Mouse (Mus musculus): ENCODE results near the gene Lrrc1.

DNA sequence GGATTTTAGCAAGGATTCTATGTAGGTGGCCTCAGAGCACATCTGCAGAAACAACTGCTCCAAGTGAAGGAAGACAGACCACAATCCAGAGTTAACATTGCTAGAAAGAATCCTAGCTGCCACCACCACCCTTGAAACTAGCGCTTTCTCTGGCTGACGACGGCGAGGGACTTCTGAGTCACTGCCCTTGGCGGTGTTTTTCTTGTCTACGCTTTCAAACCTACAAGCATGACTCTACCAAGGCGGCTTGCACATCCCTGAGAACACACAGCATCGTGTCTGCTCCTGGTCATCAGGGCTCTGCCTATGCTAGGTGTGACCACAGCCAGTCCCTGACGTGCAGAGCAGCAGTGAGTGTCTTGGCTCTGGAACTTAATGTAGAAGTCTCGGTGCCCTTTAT, 59.9 kb downstream of the Lrrc1 start:
- no peak for TF ChIP-seq CTCF (IDR thresholded peaks at IDR 0.05; ENCODE audit: extremely low read depth, insufficient read depth, low read length)
- TF ChIP-seq POLR2A (IDR thresholded peaks at IDR 0.05; ENCODE audit: extremely low read depth, insufficient read depth, low read length), result no peak
